Comparison of ENCODE assay signal across 13 mouse cellular contexts in genomic region chr4:118236871-118237270, GRCm38 (mm10). TPM values are rescaled to one million over a fixed set of nuclear protein-coding genes. Genes with fewer than 3 reads are reported as not detected.
DNase-seq lines count a peak whose midpoint lies in the region; TF ChIP-seq lines count a peak whose summit lies in the region.
"Had no signal": no experiment of that assay in that cellular context is flagged by ENCODE, and none has a peak within 500 bp of the region (broad histone marks: within the 10 kb centered on the region; RNA-seq: fewer than 3 reads in every experiment).

No protein-coding gene starts in this region.

- TF ChIP-seq CTCF in brain, embryonic 14.5 days (IDR thresholded peaks at IDR 0.05; ENCODE audit: borderline replicate concordance, extremely low read depth, insufficient read depth, insufficient read length), result no peak

- TF ChIP-seq POLR2A in brain, embryonic 14.5 days (IDR thresholded peaks at IDR 0.05; ENCODE audit: borderline replicate concordance, extremely low read depth, insufficient read depth, insufficient read length, poor library complexity, severe bottlenecking), result no peak

- peak; percentile 29 for DNase-seq in kidney, adult 18-20 months
- no peak for DNase-seq in kidney, adult 11 months
- DNase-seq in 3T3-L1 (ENCODE audit: low read depth, low spot score), result peak; percentile 46
- peak; percentile 40 for DNase-seq in R1 (ENCODE audit: low read depth, low spot score)
- DNase-seq in brain, embryonic 14.5 days (ENCODE audit: low read depth), result peak; percentile 23
- DNase-seq in adrenal gland, postnatal 25 days, result no peak
- DNase-seq: adrenal gland, adult 2 months; cerebellum, adult 11-12 months; cerebellum, adult 9-11 months; cerebellum, postnatal 36 days; forebrain, postnatal 0 days; gastrocnemius, adult 2 months had no signal

RNA-seq across cellular contexts. Expression of gene Ptprf, which starts 54.3 kb away (rescaled TPM):
- 99.7 and 154 TPM in 2 replicates for polyA plus RNA-seq in brain, embryonic 14.5 days (2012; rRNA removed)
- total RNA-seq in adrenal gland, postnatal 25 days (2021), result 55.0 and 60.3 TPM in 2 replicates
- total RNA-seq: granulocyte monocyte progenitor cell, adult 5-6 weeks had no signal

RNA-seq across cellular contexts. Expression of gene Kdm4a, which starts 57.0 kb away (rescaled TPM):
- 100 and 109 TPM in 2 replicates for polyA plus RNA-seq in brain, embryonic 14.5 days (2012; rRNA removed)
- 47.8 and 57.9 TPM in 2 replicates for total RNA-seq in adrenal gland, postnatal 25 days (2021)

Comparison
In these comparisons a context has a peak if more than half of its experiments do, and no peak if none do; other contexts are left out.
1. DNase-seq: peak in kidney, adult 18-20 months (single experiment), 3T3-L1 (single experiment), R1 (single experiment) and brain, embryonic 14.5 days (single experiment); none in kidney, adult 11 months (single experiment) and adrenal gland, postnatal 25 days (single experiment).